Mouse (Mus musculus): ENCODE data around the gene Cfd. TPM values are rescaled to one million over a fixed set of nuclear protein-coding genes. Genes with fewer than 3 reads are reported as not detected.

The Cfd gene
- polyA plus RNA-seq (2014; fragmentation: Illumina TruSeq; extraction: RNeasy Lipid Tissue Mini Kit (QIAGEN cat#74804); ENCODE audit: low read depth, low replicate concordance) = not detected

DNA sequence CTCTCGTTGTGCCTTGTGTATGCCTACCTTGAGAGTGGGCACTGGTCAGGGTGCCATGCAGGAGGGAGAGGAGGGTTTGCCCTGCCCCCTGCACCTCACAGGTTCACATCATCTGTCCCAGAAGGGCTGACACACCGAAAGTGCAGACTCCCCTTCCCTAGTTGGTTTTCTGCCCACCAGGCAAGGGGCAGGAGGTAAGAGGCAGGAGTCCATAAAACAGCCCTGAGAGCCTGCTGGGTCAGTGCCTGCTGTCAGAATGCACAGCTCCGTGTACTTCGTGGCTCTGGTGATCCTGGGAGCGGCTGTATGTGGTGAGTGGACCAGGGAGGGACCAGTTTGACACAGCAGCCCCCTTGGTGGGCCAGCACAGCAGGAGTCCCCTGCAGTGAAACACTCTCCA is at the start of gene Cfd:
Gene Cfd (plus strand): TSS at position 184 of the 400 bp plus-strand sequence.

GRCm38 (mm10) chr10:79853860-79854795 is 36.5 kb upstream of the Cfd start, which contains the start of gene Ptbp1:
Ptbp1 (plus strand) TSS chr10:79854427.

GRCm38 (mm10) chr10:79874290-79874862 is 16.3 kb upstream of the Cfd start, which contains the start of the genes Prtn3 and Plppr3:
Prtn3 (plus strand) TSS chr10:79874476.
Plppr3 (minus strand) TSS chr10:79874634.

GRCm38 (mm10) chr10:79886054-79886453 is 4.6 kb upstream of the Cfd start, which contains the start of gene Elane:
Elane (plus strand) TSS chr10:79886247.

DNA sequence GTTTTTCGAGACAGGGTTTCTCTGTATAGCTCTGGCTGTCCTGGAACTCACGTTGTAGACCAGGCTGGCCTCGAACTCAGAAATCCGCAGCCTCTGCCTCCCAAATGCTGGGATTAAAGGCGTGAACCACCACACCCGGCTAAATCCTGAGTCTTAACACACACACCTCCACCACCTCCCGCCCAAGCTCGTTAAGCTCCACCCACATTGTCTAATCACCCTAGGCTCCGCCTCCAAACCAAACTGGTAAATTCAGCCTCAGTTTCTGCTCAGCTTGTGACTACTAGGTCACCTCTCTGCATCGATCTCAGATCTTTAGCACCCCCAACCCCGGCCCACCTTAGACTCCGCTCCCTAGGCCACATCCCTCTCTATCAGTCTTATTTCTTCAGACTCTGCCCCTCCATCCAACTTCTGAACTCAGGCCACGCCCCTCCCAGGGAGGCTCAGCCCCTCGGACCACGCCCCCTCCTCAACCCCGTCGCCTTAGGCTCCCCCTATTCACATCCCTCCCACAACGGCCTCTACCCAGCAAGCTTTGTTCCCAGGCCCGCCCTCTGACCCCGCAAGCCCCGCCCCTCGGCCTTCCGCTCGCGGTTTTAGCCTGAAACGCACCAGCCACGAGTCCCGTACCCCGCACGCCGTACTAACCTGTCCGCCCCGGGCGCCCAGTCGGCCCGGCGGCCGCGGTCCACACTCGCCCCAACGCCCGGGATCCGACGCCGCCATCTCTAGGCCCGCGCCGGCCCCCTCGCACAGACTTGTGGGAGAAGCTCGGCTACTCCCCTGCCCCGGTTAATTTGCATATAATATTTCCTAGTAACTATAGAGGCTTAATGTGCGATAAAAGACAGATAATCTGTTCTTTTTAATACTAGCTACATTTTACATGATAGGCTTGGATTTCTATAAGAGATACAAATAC is 17.8 kb downstream of the Cfd start, which contains the start of gene Med16:
Gene Med16 (minus strand): TSS at position 757 of the 925 bp plus-strand sequence.

GRCm38 (mm10) chr10:79910556-79910955 is 19.9 kb downstream of the Cfd start, which contains the start of gene Gm26602:
Gm26602 (plus strand) TSS chr10:79910856.

DNA sequence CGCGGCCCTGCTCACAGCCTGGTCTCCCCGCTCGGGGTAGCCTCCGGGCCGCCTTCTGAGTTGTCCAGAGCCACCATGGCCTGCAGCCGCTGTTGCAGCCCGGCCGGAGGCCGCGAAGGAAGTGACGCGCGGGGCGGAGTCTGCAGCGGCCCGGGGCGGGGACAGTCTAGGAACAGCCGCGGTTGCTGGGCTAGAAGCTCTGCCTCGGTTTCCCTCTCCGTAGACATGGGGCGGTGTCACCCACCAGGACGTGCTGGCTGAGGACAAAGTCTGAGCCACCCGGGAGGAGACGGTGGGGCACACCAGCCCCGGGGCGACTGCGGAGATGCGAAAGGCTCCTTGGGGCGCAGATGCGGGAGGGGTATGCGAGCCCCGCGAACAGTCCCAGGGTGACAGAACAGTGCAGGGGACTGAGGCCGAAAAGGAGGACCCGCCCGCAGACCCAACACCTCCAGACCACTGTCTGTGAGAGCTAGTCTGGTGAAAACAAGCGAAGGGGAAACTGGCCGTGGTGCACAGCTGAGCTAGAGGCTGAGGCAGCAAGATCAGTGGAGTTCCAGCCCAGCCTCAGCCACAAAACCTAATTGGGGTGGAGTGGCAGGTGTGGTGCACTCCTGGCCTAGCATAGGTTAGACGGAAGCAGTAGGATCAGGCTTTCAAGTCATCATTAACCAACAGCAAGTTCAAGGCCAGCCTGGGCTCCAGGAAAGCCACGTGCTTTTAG is 26.3 kb downstream of the Cfd start, which contains the start of gene Kiss1r:
Gene Kiss1r (plus strand): TSS at position 164 of the 724 bp plus-strand sequence.

GRCm38 (mm10) chr10:79920958-79921535 is 30.4 kb downstream of the Cfd start, which contains the start of gene R3hdm4:
R3hdm4 (minus strand) TSS chr10:79921208.

GRCm38 (mm10) chr10:79926491-79927323 is 36.1 kb downstream of the Cfd start, which contains the start of gene Arid3a:
Arid3a (plus strand) TSS chr10:79927043.

Other genes with a start within 250 kb of the Cfd start
- not detected for gene Odf3l2, start 245.1 kb upstream of the Cfd start, polyA plus RNA-seq (2014; fragmentation: Illumina TruSeq; extraction: RNeasy Lipid Tissue Mini Kit (QIAGEN cat#74804); ENCODE audit: low read depth, low replicate concordance)
- not detected for gene Madcam1, start 226.3 kb upstream of the Cfd start, polyA plus RNA-seq (2014; fragmentation: Illumina TruSeq; extraction: RNeasy Lipid Tissue Mini Kit (QIAGEN cat#74804); ENCODE audit: low read depth, low replicate concordance)
- not detected for gene Tpgs1, start 221.5 kb upstream of the Cfd start, polyA plus RNA-seq (2014; fragmentation: Illumina TruSeq; extraction: RNeasy Lipid Tissue Mini Kit (QIAGEN cat#74804); ENCODE audit: low read depth, low replicate concordance)
- 7.5 TPM for gene Cdc34, start 208.7 kb upstream of the Cfd start, polyA plus RNA-seq (2014; fragmentation: Illumina TruSeq; extraction: RNeasy Lipid Tissue Mini Kit (QIAGEN cat#74804); ENCODE audit: low read depth, low replicate concordance)
- gene Gzmm, start 201.8 kb upstream of the Cfd start, polyA plus RNA-seq (2014; fragmentation: Illumina TruSeq; extraction: RNeasy Lipid Tissue Mini Kit (QIAGEN cat#74804); ENCODE audit: low read depth, low replicate concordance) = not detected
- 261 TPM for gene Bsg, start 186.4 kb upstream of the Cfd start, polyA plus RNA-seq (2014; fragmentation: Illumina TruSeq; extraction: RNeasy Lipid Tissue Mini Kit (QIAGEN cat#74804); ENCODE audit: low read depth, low replicate concordance)
- gene Hcn2, start 174.2 kb upstream of the Cfd start, polyA plus RNA-seq (2014; fragmentation: Illumina TruSeq; extraction: RNeasy Lipid Tissue Mini Kit (QIAGEN cat#74804); ENCODE audit: low read depth, low replicate concordance) = not detected
- 4.2 TPM for gene Polrmt, start 144.3 kb upstream of the Cfd start, polyA plus RNA-seq (2014; fragmentation: Illumina TruSeq; extraction: RNeasy Lipid Tissue Mini Kit (QIAGEN cat#74804); ENCODE audit: low read depth, low replicate concordance)
- not detected for gene Fgf22, start 135.8 kb upstream of the Cfd start, polyA plus RNA-seq (2014; fragmentation: Illumina TruSeq; extraction: RNeasy Lipid Tissue Mini Kit (QIAGEN cat#74804); ENCODE audit: low read depth, low replicate concordance)
- gene Rnf126, start 123.9 kb upstream of the Cfd start, polyA plus RNA-seq (2014; fragmentation: Illumina TruSeq; extraction: RNeasy Lipid Tissue Mini Kit (QIAGEN cat#74804); ENCODE audit: low read depth, low replicate concordance) = 0.93 TPM
- not detected for gene Fstl3, start 113.6 kb upstream of the Cfd start, polyA plus RNA-seq (2014; fragmentation: Illumina TruSeq; extraction: RNeasy Lipid Tissue Mini Kit (QIAGEN cat#74804); ENCODE audit: low read depth, low replicate concordance)
- gene Prss57, start 99.9 kb upstream of the Cfd start, polyA plus RNA-seq (2014; fragmentation: Illumina TruSeq; extraction: RNeasy Lipid Tissue Mini Kit (QIAGEN cat#74804); ENCODE audit: low read depth, low replicate concordance) = not detected
- gene Palm, start 97.3 kb upstream of the Cfd start, polyA plus RNA-seq (2014; fragmentation: Illumina TruSeq; extraction: RNeasy Lipid Tissue Mini Kit (QIAGEN cat#74804); ENCODE audit: low read depth, low replicate concordance) = not detected
- gene Misp, start 69.9 kb upstream of the Cfd start, polyA plus RNA-seq (2014; fragmentation: Illumina TruSeq; extraction: RNeasy Lipid Tissue Mini Kit (QIAGEN cat#74804); ENCODE audit: low read depth, low replicate concordance) = not detected
- 29.0 TPM for gene Ptbp1, start 36.4 kb upstream of the Cfd start, polyA plus RNA-seq (2014; fragmentation: Illumina TruSeq; extraction: RNeasy Lipid Tissue Mini Kit (QIAGEN cat#74804); ENCODE audit: low read depth, low replicate concordance)
- gene Prtn3, start 16.4 kb upstream of the Cfd start, polyA plus RNA-seq (2014; fragmentation: Illumina TruSeq; extraction: RNeasy Lipid Tissue Mini Kit (QIAGEN cat#74804); ENCODE audit: low read depth, low replicate concordance) = not detected
- not detected for gene Plppr3, start 16.2 kb upstream of the Cfd start, polyA plus RNA-seq (2014; fragmentation: Illumina TruSeq; extraction: RNeasy Lipid Tissue Mini Kit (QIAGEN cat#74804); ENCODE audit: low read depth, low replicate concordance)
- not detected for gene Elane, start 4.6 kb upstream of the Cfd start, polyA plus RNA-seq (2014; fragmentation: Illumina TruSeq; extraction: RNeasy Lipid Tissue Mini Kit (QIAGEN cat#74804); ENCODE audit: low read depth, low replicate concordance)
- not detected for gene Med16, start 18.1 kb downstream of the Cfd start, polyA plus RNA-seq (2014; fragmentation: Illumina TruSeq; extraction: RNeasy Lipid Tissue Mini Kit (QIAGEN cat#74804); ENCODE audit: low read depth, low replicate concordance)
- not detected for gene Gm26602, start 20.0 kb downstream of the Cfd start, polyA plus RNA-seq (2014; fragmentation: Illumina TruSeq; extraction: RNeasy Lipid Tissue Mini Kit (QIAGEN cat#74804); ENCODE audit: low read depth, low replicate concordance)
- not detected for gene Kiss1r, start 26.1 kb downstream of the Cfd start, polyA plus RNA-seq (2014; fragmentation: Illumina TruSeq; extraction: RNeasy Lipid Tissue Mini Kit (QIAGEN cat#74804); ENCODE audit: low read depth, low replicate concordance)
- 5.4 TPM for gene R3hdm4, start 30.4 kb downstream of the Cfd start, polyA plus RNA-seq (2014; fragmentation: Illumina TruSeq; extraction: RNeasy Lipid Tissue Mini Kit (QIAGEN cat#74804); ENCODE audit: low read depth, low replicate concordance)
- gene Arid3a, start 36.2 kb downstream of the Cfd start, polyA plus RNA-seq (2014; fragmentation: Illumina TruSeq; extraction: RNeasy Lipid Tissue Mini Kit (QIAGEN cat#74804); ENCODE audit: low read depth, low replicate concordance) = 0.19 TPM
- gene Wdr18, start 69.3 kb downstream of the Cfd start, polyA plus RNA-seq (2014; fragmentation: Illumina TruSeq; extraction: RNeasy Lipid Tissue Mini Kit (QIAGEN cat#74804); ENCODE audit: low read depth, low replicate concordance) = 1.8 TPM
- not detected for gene Grin3b, start 79.9 kb downstream of the Cfd start, polyA plus RNA-seq (2014; fragmentation: Illumina TruSeq; extraction: RNeasy Lipid Tissue Mini Kit (QIAGEN cat#74804); ENCODE audit: low read depth, low replicate concordance)
- gene Tmem259, start 93.5 kb downstream of the Cfd start, polyA plus RNA-seq (2014; fragmentation: Illumina TruSeq; extraction: RNeasy Lipid Tissue Mini Kit (QIAGEN cat#74804); ENCODE audit: low read depth, low replicate concordance) = 1.4 TPM
- gene Cnn2, start 97.7 kb downstream of the Cfd start, polyA plus RNA-seq (2014; fragmentation: Illumina TruSeq; extraction: RNeasy Lipid Tissue Mini Kit (QIAGEN cat#74804); ENCODE audit: low read depth, low replicate concordance) = 0.66 TPM
- gene Abca7, start 105.6 kb downstream of the Cfd start, polyA plus RNA-seq (2014; fragmentation: Illumina TruSeq; extraction: RNeasy Lipid Tissue Mini Kit (QIAGEN cat#74804); ENCODE audit: low read depth, low replicate concordance) = 0.08 TPM
- 0.13 TPM for gene Arhgap45, start 125.8 kb downstream of the Cfd start, polyA plus RNA-seq (2014; fragmentation: Illumina TruSeq; extraction: RNeasy Lipid Tissue Mini Kit (QIAGEN cat#74804); ENCODE audit: low read depth, low replicate concordance)
- 0.85 TPM for gene Polr2e, start 148.9 kb downstream of the Cfd start, polyA plus RNA-seq (2014; fragmentation: Illumina TruSeq; extraction: RNeasy Lipid Tissue Mini Kit (QIAGEN cat#74804); ENCODE audit: low read depth, low replicate concordance)
- 73.4 TPM for gene Gpx4, start 156.3 kb downstream of the Cfd start, polyA plus RNA-seq (2014; fragmentation: Illumina TruSeq; extraction: RNeasy Lipid Tissue Mini Kit (QIAGEN cat#74804); ENCODE audit: low read depth, low replicate concordance)
- gene Sbno2, start 214.7 kb downstream of the Cfd start, polyA plus RNA-seq (2014; fragmentation: Illumina TruSeq; extraction: RNeasy Lipid Tissue Mini Kit (QIAGEN cat#74804); ENCODE audit: low read depth, low replicate concordance) = 0.64 TPM
- gene Stk11, start 224.9 kb downstream of the Cfd start, polyA plus RNA-seq (2014; fragmentation: Illumina TruSeq; extraction: RNeasy Lipid Tissue Mini Kit (QIAGEN cat#74804); ENCODE audit: low read depth, low replicate concordance) = 9.5 TPM
- 4.3 TPM for gene Atp5d, start 247.8 kb downstream of the Cfd start, polyA plus RNA-seq (2014; fragmentation: Illumina TruSeq; extraction: RNeasy Lipid Tissue Mini Kit (QIAGEN cat#74804); ENCODE audit: low read depth, low replicate concordance)
- gene Cbarp, start 250.0 kb downstream of the Cfd start, polyA plus RNA-seq (2014; fragmentation: Illumina TruSeq; extraction: RNeasy Lipid Tissue Mini Kit (QIAGEN cat#74804); ENCODE audit: low read depth, low replicate concordance) = not detected

Data from liver, adult 10 weeks (tissue).